Mouse (Mus musculus): ENCODE measurements around the gene Asl. TPM values are rescaled to one million over a fixed set of nuclear protein-coding genes. Genes with fewer than 3 reads are reported as not detected.

Asl gene
- polyA plus RNA-seq (2015; fragmentation: Nextera tagmentation; extraction: Ambion mirVana), result 291 and 304 TPM in 2 replicates

GRCm38 (mm10) chr5:130029142-130029897 is at the start of gene Asl, which contains the start of gene Crcp:
TSS of gene Asl (minus strand) at chr5:130029247.
TSS of gene Crcp (plus strand) at chr5:130029290.
- Histone ChIP-seq H3K27me3 (ENCODE audit: insufficient read depth, low read length) (no peaks in the 10 kb centered on the region), H3K27ac (ENCODE audit: low read depth) (peak within 1 kb of the TSS; percentile 95), H3K4me1 (ENCODE audit: insufficient read depth) (peaks cover 33% of the 10 kb centered on the region), H3K9me3 (ENCODE audit: low read length) (no peaks in the 10 kb centered on the region), H3K4me3 (ENCODE audit: low read depth, low read length) (peak within 1 kb of the TSS; percentile 76), H3K9ac (replicated peaks) (peak within 1 kb of the TSS; percentile 83), H3K36me3 (replicated peaks; ENCODE audit: insufficient read depth, low read length) (no peaks in the 10 kb centered on the region), H3K4me2 (ENCODE audit: low read depth, low read length) (peak within 1 kb of the TSS; percentile 84)
- 2% methylated on average over 51 of the region's 51 CpGs for WGBS (ENCODE audit: insufficient replicate concordance)
- ATAC-seq, result peak; percentile 46
- no peak for TF ChIP-seq CTCF (IDR thresholded peaks at IDR 0.05; ENCODE audit: low read depth)
- 0 out of 2 replicates have a peak, but pooled peaks have one; percentile 8 for TF ChIP-seq EP300 (IDR thresholded peaks at IDR 0.05; ENCODE audit: low read depth)
- peak; percentile 89 for DNase-seq

DNA sequence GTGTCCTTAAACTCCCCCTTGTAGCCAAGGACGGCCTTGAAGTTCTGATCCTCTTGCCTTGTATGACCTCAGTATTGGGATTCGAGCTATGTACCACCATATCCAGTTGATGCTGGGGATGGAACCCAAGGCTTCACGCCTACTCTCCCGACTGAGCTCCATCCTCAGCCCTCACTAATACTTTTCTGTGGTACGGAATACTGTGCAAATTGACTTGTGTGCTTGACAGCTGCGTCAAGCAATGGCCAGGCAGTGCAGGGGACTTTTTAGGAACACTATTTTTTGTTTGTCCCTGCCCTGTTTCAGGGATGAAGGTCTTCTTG is 49.7 kb upstream of the Asl start:
- peaks cover 24% of the 10 kb centered on the region for H3K4me1 ChIP-seq (ENCODE audit: insufficient read depth)
- H3K36me3 ChIP-seq (replicated peaks; ENCODE audit: insufficient read depth, low read length), result no peaks in the 10 kb centered on the region
- TF ChIP-seq CTCF (IDR thresholded peaks at IDR 0.05; ENCODE audit: low read depth) (no peak), EP300 (IDR thresholded peaks at IDR 0.05; ENCODE audit: low read depth) (no peak)
- H3K4me3 ChIP-seq (ENCODE audit: low read depth, low read length), result peak overlapping the region; percentile 76
- no peaks in the 10 kb centered on the region for H3K9me3 ChIP-seq (ENCODE audit: low read length)
- no peaks in the 10 kb centered on the region for H3K27me3 ChIP-seq (ENCODE audit: insufficient read depth, low read length)
- peak overlapping the region; percentile 77; the same call in 1 of the 2 replicates for H3K27ac ChIP-seq (ENCODE audit: low read depth)
- peak overlapping the region; percentile 97 for H3K4me2 ChIP-seq (ENCODE audit: low read depth, low read length)
- 52% methylated on average over 6 of the region's 6 CpGs for WGBS (ENCODE audit: insufficient replicate concordance)
- H3K9ac ChIP-seq (replicated peaks), result peak overlapping the region; percentile 80
- DNase-seq (no peak), ATAC-seq (no peak)

- peak; percentile 15 for DNase-seq
- 44% methylated on average over 9 of the region's 9 CpGs for WGBS (ENCODE audit: insufficient replicate concordance)
- peaks cover 24% of the 10 kb centered on the region for H3K4me1 ChIP-seq (ENCODE audit: insufficient read depth)
These were observed 49.2 kb upstream of the Asl start for GRCm38 (mm10) chr5:130078096-130078833.

GRCm38 (mm10) chr5:130076396-130076795 is 47.3 kb upstream of the Asl start:
- WGBS (ENCODE audit: insufficient replicate concordance), result 65% methylated on average over 6 of the region's 6 CpGs
- DNase-seq, result no peak
- no peak for ATAC-seq

More at GRCm38 (mm10) chr5:130078096-130078833, 49.2 kb upstream of the Asl start:
- no peak for ATAC-seq
- Histone ChIP-seq H3K27me3 (ENCODE audit: insufficient read depth, low read length) (no peaks in the 10 kb centered on the region), H3K9me3 (ENCODE audit: low read length) (no peaks in the 10 kb centered on the region), H3K4me3 (ENCODE audit: low read depth, low read length) (no peak overlapping the region), H3K4me2 (ENCODE audit: low read depth, low read length) (no peak overlapping the region), H3K27ac (ENCODE audit: low read depth) (no peak overlapping the region), H3K36me3 (replicated peaks; ENCODE audit: insufficient read depth, low read length) (no peaks in the 10 kb centered on the region), H3K9ac (replicated peaks) (no peak overlapping the region)
- TF ChIP-seq CTCF (IDR thresholded peaks at IDR 0.05; ENCODE audit: low read depth) (no peak), EP300 (IDR thresholded peaks at IDR 0.05; ENCODE audit: low read depth) (no peak)

GRCm38 (mm10) chr5:130074491-130074890 is 45.4 kb upstream of the Asl start:
- no peak overlapping the region for H3K9ac ChIP-seq (replicated peaks)
- DNase-seq, result peak; percentile 64
- H3K27ac ChIP-seq (ENCODE audit: low read depth), result peak overlapping the region; percentile 86
- H3K27me3 ChIP-seq (ENCODE audit: insufficient read depth, low read length), result no peaks in the 10 kb centered on the region
- no peak overlapping the region for H3K4me3 ChIP-seq (ENCODE audit: low read depth, low read length)
- peak overlapping the region; percentile 48 for H3K4me2 ChIP-seq (ENCODE audit: low read depth, low read length)
- WGBS (ENCODE audit: insufficient replicate concordance), result 65% methylated on average over 6 of the region's 6 CpGs
- TF ChIP-seq EP300 (IDR thresholded peaks at IDR 0.05; ENCODE audit: low read depth) (no peak), CTCF (IDR thresholded peaks at IDR 0.05; ENCODE audit: low read depth) (no peak)
- ATAC-seq, result peak; percentile 83
- H3K9me3 ChIP-seq (ENCODE audit: low read length), result no peaks in the 10 kb centered on the region
- peaks cover 13% of the 10 kb centered on the region for H3K4me1 ChIP-seq (ENCODE audit: insufficient read depth)
- no peaks in the 10 kb centered on the region for H3K36me3 ChIP-seq (replicated peaks; ENCODE audit: insufficient read depth, low read length)

More at GRCm38 (mm10) chr5:130076396-130076795, 47.3 kb upstream of the Asl start:
- no peak overlapping the region for H3K27ac ChIP-seq (ENCODE audit: low read depth)
- TF ChIP-seq CTCF (IDR thresholded peaks at IDR 0.05; ENCODE audit: low read depth), result no peak
- TF ChIP-seq EP300 (IDR thresholded peaks at IDR 0.05; ENCODE audit: low read depth), result no peak
- no peaks in the 10 kb centered on the region for H3K36me3 ChIP-seq (replicated peaks; ENCODE audit: insufficient read depth, low read length)
- H3K9me3 ChIP-seq (ENCODE audit: low read length), result no peaks in the 10 kb centered on the region
- H3K9ac ChIP-seq (replicated peaks), result no peak overlapping the region
- peaks cover 24% of the 10 kb centered on the region for H3K4me1 ChIP-seq (ENCODE audit: insufficient read depth)
- no peak overlapping the region for H3K4me2 ChIP-seq (ENCODE audit: low read depth, low read length)
- no peak overlapping the region for H3K4me3 ChIP-seq (ENCODE audit: low read depth, low read length)
- no peaks in the 10 kb centered on the region for H3K27me3 ChIP-seq (ENCODE audit: insufficient read depth, low read length)

GRCm38 (mm10) chr5:130073026-130073425 is 44.0 kb upstream of the Asl start, which contains the start of gene Tpst1:
TSS of gene Tpst1 (plus strand) at chr5:130073326.
- no peak within 1 kb of the TSS for H3K4me2 ChIP-seq (ENCODE audit: low read depth, low read length)
- no peak within 1 kb of the TSS for H3K4me3 ChIP-seq (ENCODE audit: low read depth, low read length)
- H3K4me1 ChIP-seq (ENCODE audit: insufficient read depth), result peaks cover 4% of the 10 kb centered on the region; the same call in 1 of the 2 replicates
- TF ChIP-seq EP300 (IDR thresholded peaks at IDR 0.05; ENCODE audit: low read depth) (no peak), CTCF (IDR thresholded peaks at IDR 0.05; ENCODE audit: low read depth) (no peak)
- no peaks in the 10 kb centered on the region; the same call in 1 of the 2 replicates for H3K9me3 ChIP-seq (ENCODE audit: low read length)
- no peak within 1 kb of the TSS for H3K9ac ChIP-seq (replicated peaks)
- 72% methylated on average over 6 of the region's 6 CpGs for WGBS (ENCODE audit: insufficient replicate concordance)
- no peaks in the 10 kb centered on the region for H3K27me3 ChIP-seq (ENCODE audit: insufficient read depth, low read length)
- DNase-seq (no peak), ATAC-seq (no peak)
- no peaks in the 10 kb centered on the region for H3K36me3 ChIP-seq (replicated peaks; ENCODE audit: insufficient read depth, low read length)
- H3K27ac ChIP-seq (ENCODE audit: low read depth), result peak within 1 kb of the TSS; percentile 86

Measured in liver, postnatal 0 days (tissue).